Mouse (Mus musculus) E14TG2a.4 (cell line): ENCODE results near the gene Slc7a7.

Experiments used
- H3K27me3 ChIP-seq: 2 replicates; pipeline ENCODE4 v1.6.1; 2014; ENCODE audit warnings: low read length, control low read depth; ENCODE audit not compliant: insufficient read depth
- H3K36me3 ChIP-seq: 2 replicates; pipeline ENCODE4 v1.6.1; 2014; ENCODE audit warnings: low read length, control low read depth; ENCODE audit not compliant: insufficient read depth
- H3K4me1 ChIP-seq: replicated peaks from 2 replicates; pipeline ENCODE4 v1.6.1; 2014; ENCODE audit warnings: low read depth, low read length, control low read depth
- H3K4me3 ChIP-seq: replicated peaks from 2 replicates; pipeline ENCODE4 v1.5.1; 2014; ENCODE audit warnings: mild to moderate bottlenecking, low read length
- H3K9me3 ChIP-seq: 2 replicates; pipeline ENCODE4 v1.6.1; 2014; ENCODE audit warnings: low read length, control low read depth
- CTCF ChIP-seq: conservative IDR thresholded peaks from 2 replicates; pipeline ENCODE4 v1.5.1; 2014; ENCODE audit warnings: low read length
- NANOG ChIP-seq: IDR thresholded peaks from 2 replicates; pipeline ENCODE4 v1.6.1; 2014; ENCODE audit warnings: borderline replicate concordance, low read length, mixed read lengths
- POU5F1 ChIP-seq: IDR thresholded peaks from 2 replicates; pipeline ENCODE4 v1.6.1; 2014; ENCODE audit warnings: low read length, borderline replicate concordance

The Slc7a7 gene

DNA sequence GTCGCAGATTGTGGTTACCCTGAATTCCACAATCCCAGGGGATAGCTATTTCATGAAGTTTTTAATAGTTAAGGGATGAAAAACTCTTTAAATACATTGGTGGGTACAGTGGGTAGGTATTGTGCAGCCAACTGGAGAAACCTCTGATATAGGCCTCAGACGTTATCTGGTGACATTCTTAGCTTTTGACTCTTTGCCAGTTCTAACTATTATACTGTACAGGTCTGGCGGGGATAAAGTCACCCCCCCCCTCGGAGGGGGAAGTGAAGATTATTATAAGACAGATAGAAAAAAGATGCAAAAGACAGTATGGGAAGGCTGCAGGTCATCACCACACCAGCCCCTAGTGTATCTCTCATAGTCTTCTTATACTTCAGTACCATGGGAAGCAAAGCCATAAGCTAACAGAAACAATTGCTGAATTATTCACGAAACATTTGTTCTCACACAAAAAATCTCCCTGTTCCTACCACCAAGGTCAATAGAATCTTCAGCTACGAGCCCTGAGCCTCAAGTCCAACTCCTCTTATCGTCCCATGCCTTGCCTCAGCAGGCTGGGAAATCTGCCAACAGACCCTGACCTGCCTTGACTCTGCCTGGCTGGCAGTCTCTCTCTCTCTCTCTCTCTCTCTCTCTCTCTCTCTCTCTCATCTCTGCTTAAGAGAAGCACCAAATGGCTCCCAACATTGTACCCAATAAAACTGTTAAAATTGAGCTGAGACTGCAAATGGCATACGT lies 84.0 kb downstream of the Slc7a7 start:
- H3K9me3 ChIP-seq = no peaks in the 10 kb centered on the region
- H3K4me3 ChIP-seq = no peak overlapping the region
- no peak for TF ChIP-seq POU5F1
- TF ChIP-seq NANOG = no peak
- TF ChIP-seq CTCF = no peak
- peaks cover 12% of the 10 kb centered on the region for H3K4me1 ChIP-seq
- no peaks in the 10 kb centered on the region for H3K36me3 ChIP-seq
- H3K27me3 ChIP-seq = peaks cover 13% of the 10 kb centered on the region

DNA sequence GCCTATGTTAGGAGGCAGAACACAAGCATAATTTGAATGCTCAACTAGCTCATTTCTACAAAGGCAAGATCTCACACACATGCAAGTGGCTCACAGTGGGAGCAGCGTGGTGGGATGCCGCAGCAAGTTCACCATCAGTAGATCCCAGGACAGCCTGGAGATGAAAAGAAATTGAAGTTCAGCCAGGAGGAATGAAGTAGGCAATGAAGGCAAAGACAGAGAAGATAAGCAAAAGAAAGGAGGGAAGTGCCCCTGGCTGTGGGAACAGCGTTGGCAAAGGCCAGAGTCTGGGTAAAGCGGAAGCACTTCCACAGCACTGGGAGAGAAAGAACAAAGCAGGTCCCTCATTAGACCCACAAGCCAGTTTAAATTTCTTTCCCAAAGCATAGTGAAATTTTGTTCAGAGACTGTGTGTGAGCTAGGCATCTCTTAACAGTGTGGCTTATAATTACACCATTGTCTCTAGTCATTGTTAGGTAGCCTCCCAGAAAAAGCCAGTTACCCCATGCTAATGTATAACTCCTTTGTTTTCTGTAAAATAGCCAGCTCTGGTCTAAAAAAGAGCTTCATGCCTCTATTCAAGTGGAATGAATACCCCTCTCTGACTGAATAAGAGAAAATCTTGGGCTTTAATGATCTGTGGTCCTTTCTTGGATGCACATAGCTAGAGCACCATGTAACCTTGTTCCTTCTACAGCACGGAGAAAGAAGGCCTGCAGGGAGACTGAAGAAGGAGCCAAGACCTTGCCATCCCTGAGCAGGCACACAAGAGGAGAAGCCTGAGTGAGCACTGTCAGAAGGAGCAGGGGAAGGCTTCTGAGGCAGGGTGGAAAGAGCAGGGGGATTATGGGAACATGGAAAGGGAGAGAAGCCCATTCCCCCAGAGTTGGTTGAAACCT lies 85.2 kb downstream of the Slc7a7 start:
- peaks cover 13% of the 10 kb centered on the region for H3K27me3 ChIP-seq
- no peak overlapping the region for H3K4me3 ChIP-seq
- H3K9me3 ChIP-seq = no peaks in the 10 kb centered on the region
- H3K4me1 ChIP-seq = peaks cover 12% of the 10 kb centered on the region
- no peak for TF ChIP-seq NANOG
- TF ChIP-seq POU5F1 = no peak
- TF ChIP-seq CTCF = no peak
- no peaks in the 10 kb centered on the region for H3K36me3 ChIP-seq

DNA sequence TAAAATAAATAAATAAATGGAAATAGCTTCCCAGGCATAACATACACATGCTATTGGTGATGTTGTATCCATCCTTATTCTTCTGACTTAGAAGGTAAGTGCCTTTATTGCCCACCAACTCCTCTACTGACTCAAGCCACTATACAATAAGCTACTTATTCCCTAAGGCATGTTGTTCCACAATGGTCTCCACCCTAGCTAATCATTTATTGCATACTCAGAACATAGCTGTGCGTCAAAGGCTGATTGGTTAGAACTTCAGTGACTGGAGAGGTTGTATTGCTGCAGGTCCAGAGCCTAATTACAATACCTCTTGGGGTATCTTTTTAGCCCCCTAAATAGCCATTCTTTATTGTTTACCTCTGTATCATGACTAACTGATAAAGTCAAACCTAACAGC lies 86.4 kb downstream of the Slc7a7 start:
- Histone ChIP-seq H3K4me3 (no peak overlapping the region), H3K27me3 (peaks cover 13% of the 10 kb centered on the region), H3K9me3 (no peaks in the 10 kb centered on the region), H3K36me3 (no peaks in the 10 kb centered on the region), H3K4me1 (peaks cover 12% of the 10 kb centered on the region)
- no peak for TF ChIP-seq NANOG
- TF ChIP-seq CTCF = no peak
- no peak for TF ChIP-seq POU5F1

DNA sequence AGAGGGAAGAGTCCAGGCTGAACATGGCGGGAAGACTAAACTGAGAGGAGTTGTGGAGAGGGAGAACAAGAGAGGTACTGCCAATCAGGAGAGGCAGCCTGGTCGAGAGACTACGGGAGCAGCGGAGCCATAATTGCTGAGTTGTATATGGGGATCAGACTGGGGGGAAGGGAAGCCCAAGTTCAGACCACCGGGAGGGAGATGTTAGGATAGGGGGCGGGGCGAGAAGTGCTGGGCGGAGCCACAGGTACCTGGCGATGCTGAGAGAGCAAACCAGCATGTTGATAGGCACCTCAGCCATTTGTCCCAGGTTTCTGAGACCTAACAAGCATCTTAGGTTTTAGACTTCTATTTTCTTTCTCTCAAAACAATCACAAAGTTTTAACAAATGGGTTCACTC lies 88.4 kb downstream of the Slc7a7 start:
- Histone ChIP-seq H3K4me1 (peaks cover 12% of the 10 kb centered on the region), H3K36me3 (no peaks in the 10 kb centered on the region), H3K27me3 (peaks cover 3% of the 10 kb centered on the region), H3K4me3 (no peak overlapping the region), H3K9me3 (no peaks in the 10 kb centered on the region)
- TF ChIP-seq NANOG (no peak), CTCF (no peak), POU5F1 (no peak)

DNA sequence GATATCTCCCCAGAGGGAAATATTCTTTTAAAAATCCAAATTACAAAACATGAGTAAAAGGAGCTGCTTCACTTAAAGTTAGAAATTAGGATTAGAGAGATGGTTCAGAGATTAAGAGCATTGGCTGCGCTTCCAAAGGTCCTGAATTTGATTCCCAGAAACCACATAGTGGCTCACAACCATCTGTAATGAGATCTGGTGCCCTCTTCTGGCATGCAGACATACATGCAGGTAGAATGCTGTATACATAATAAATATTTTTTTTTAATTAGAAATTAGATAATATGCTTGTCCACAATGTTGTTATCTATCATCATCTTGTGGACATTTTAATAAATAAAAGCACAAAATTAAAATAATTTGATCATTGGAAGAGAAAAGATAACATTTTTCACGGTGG lies 89.0 kb downstream of the Slc7a7 start:
- peaks cover 12% of the 10 kb centered on the region for H3K4me1 ChIP-seq
- no peaks in the 10 kb centered on the region for H3K9me3 ChIP-seq
- no peaks in the 10 kb centered on the region for H3K36me3 ChIP-seq
- H3K27me3 ChIP-seq = no peaks in the 10 kb centered on the region
- no peak overlapping the region for H3K4me3 ChIP-seq
- TF ChIP-seq CTCF (peak; percentile 42), POU5F1 (no peak)

DNA sequence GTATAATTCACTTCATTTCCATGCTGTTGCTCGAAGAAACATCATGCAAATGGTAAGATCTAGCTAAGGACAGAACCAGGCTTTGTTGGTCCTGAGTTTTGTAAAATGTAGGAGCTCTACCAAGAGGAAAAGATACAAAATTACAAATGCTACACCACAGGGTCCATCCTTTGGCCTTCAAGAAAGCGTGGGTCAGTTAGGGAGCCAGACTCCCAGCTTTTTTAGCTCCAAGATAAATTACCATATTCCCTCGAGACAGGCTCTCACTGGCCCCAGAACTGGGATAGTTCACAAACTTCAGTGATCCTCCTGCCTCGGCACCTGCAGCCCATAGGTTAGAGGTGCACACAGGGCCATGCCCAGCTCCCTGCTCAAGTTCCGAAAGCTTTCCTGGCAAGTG lies 93.1 kb downstream of the Slc7a7 start:
- peaks cover 18% of the 10 kb centered on the region for H3K4me1 ChIP-seq
- H3K4me3 ChIP-seq = no peak overlapping the region
- H3K27me3 ChIP-seq = no peaks in the 10 kb centered on the region
- no peaks in the 10 kb centered on the region for H3K36me3 ChIP-seq
- TF ChIP-seq NANOG (no peak), POU5F1 (no peak), CTCF (no peak)
- H3K9me3 ChIP-seq = peaks cover 5% of the 10 kb centered on the region; the same call in 1 of the 2 replicates

DNA sequence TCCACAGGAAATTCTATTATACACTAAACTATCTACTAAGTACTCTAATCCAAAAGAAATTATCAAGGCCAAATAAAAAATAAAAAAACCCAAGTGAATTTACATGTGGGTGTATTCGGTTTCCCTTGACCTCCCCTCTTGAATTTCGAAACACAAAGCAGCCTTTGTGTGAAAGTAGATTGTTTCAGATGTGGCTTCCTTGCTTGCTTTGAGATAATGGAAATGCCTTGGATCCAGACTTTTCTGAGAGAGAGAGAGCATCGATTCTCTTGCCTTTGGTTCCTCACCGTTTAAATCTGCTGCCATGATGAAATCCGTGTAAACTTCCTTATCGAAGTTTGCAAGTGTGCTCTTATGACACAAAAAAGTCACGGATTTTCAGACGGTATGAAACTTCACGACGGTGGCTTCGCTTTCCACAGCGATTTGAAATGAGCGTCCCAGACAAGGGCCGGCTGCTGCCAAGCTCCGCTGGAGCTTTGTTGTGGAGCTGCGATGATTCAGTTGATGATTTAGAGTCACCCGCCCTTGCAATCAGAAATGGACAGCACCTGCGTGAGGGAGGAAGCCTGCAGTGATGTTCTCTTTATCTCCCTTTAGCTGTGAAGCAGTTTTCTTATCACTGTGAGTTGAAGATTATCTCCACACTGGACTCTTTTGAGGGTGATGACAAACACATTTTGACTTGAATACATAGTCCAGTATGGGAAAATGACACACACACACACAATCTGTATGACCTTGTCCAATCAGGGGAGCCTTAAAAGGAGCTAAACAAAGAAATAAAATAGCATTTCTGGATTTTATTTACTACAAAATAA lies 95.8 kb downstream of the Slc7a7 start:
- no peaks in the 10 kb centered on the region for H3K36me3 ChIP-seq
- H3K27me3 ChIP-seq = no peaks in the 10 kb centered on the region
- H3K4me1 ChIP-seq = peaks cover 14% of the 10 kb centered on the region
- peaks cover 5% of the 10 kb centered on the region; the same call in 1 of the 2 replicates for H3K9me3 ChIP-seq
- no peak overlapping the region for H3K4me3 ChIP-seq
- no peak for TF ChIP-seq CTCF
- TF ChIP-seq NANOG = peak; percentile 61; the same call in 1 of the 2 replicates
- no peak for TF ChIP-seq POU5F1
